Mouse (Mus musculus) heart, adult 11 months (tissue): Measurements from ENCODE around the gene Fgfr2.

Source experiments
- DNase-seq: peaks from one replicate; pipeline ENCODE4 v3.0.0; 2022

Fgfr2 gene

DNA sequence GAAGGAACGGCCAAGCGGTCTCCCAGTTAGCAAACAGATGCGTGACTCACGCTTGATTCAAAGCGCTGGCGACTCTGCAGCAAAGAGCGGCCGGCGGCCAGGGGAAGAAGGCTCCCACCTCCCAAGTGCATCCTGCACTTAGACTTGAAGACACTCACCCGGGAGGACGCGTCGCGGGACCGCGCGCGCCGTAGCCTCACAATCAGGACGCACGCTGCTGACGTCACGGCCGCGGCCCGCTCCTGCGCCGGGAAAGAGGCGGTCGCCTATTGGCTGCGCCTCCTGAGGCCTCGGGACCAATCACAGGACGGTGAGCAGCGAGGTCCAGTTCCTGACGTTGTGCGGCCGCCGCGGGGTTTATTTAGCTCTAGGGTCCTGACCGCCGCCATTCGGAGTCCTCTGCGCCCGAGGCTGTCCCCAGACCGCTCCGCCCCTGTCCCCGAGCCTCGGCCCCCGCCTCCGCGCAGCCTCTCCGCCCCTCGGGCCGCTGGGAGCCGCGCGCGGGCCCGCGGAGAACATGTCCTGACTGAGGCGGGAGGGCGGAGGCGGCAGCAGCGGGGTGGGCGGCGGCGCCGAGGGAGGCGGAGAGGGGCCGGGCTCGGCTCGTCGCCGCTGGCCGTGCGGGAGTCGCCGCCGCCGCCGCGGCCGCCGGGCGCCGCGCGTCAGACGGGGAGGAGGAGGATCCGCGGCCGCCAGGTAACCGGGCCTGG, 192.1 kb downstream of the Fgfr2 start, which contains the start of gene Zranb1:
TSS of gene Zranb1 (plus strand) at position 293 of the 710 bp plus-strand sequence.
- DNase-seq = peak; percentile 100

GRCm38 (mm10) chr7:132930055-132930454, 193.1 kb downstream of the Fgfr2 start:
- DNase-seq = no peak

GRCm38 (mm10) chr7:132927201-132927600, 195.9 kb downstream of the Fgfr2 start:
- DNase-seq = no peak

GRCm38 (mm10) chr7:132925227-132925626, 197.9 kb downstream of the Fgfr2 start:
- no peak for DNase-seq

DNA sequence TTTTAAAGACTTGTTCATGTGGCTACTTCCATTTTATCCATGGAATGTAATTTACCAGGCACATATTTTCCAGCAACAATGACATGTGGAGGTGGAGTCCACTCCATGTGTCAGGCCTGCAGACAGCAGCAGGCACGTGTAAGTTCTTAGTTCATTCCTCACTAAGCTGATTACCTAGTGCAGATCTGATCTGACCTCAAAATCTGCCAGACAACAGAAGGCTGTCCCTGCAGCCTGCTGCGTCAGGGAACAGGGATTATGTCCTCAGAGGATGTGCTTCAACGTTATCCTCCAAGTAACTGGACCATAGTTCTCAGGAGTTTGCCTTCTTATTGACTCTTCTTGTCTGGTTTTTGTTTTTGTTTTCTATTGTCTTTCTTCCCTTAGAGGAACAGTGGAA, 201.2 kb downstream of the Fgfr2 start:
- no peak for DNase-seq

- peak; percentile 73 for DNase-seq
These were observed 219.4 kb downstream of the Fgfr2 start for GRCm38 (mm10) chr7:132903796-132904195.

DNA sequence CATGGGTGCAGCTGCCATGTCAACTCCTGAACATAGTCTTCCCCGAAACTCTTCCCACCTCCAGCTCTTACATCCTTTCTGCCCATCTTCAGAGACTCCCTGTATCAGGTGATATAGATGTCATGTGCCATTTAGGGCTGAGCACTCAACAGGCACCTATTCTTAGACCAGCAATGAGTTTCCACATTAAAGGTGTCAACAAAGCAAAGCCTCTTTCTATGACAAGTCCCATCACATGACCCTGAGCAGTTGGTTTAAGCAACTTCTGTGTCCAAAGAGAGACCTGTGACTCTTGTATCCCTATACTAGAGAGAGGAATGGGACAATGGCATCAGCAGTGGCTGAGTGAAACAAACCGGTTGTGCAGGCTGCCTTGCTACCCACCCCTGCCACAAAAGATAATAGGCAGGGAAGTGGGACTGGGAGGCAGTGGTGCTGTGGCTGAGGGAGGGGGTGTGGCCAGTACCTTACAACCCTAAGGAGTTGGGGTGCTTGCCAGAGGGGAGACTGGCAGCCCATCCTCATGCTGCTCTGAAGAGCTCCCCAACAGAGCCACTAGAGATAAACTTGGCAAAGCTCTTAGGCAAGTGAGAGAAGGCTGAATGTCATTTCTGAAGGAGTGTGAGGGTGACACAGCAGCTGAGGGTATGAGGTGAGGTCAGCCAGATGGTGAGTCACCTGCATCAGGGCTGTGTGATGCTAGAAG, 222.2 kb downstream of the Fgfr2 start:
- peak; percentile 92 for DNase-seq

GRCm38 (mm10) chr7:132898234-132898633, 224.9 kb downstream of the Fgfr2 start:
- peak; percentile 81 for DNase-seq

DNA sequence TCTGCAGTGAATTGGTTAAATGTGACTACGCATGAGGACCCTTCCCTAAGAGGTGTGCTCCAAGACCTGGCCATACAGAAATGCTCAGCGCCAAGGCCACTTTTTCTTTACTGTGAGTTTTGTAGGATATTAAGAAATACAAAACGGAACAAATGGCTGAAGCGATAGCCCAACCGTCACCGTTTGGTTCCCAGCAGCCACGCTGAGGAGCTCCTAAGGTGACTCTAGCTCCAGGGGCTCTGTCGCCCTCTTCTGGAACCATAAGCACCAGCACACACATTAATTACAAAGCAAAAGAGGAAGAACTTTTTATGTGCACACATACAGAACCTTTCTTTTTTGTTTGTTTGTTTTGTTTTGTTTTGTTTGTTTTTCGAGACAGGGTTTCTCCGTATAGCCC, 225.9 kb downstream of the Fgfr2 start:
- peak; percentile 81 for DNase-seq

DNA sequence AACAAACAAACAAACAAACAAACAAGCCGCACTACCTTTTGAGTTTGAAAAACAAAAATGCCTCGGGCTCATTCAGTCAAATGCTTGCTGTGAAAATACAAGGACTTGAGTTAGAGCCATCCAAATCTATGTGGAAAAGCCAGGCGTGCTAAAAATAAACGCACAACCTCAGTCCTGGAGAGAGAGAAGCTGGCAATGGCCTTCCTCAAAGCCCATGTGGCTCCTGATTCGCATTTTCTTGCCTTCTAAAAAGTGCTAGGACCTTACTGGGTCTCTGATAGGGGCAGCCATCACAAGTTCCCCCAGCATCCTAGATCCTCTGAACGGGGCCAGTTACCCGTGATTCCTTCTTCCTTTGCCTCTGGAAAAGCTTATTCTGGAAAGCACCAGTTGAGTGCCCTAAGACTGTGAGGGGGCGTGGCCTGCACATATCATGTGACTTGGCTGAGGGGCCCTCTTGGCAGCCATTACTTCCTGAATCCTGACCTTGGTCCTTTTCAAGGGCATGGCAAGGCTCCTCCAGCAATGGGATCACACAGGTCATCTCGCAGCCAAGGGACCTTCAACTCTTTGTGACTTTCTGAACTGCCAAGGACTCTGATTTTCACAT, 226.8 kb downstream of the Fgfr2 start:
- peak; percentile 92 for DNase-seq

- DNase-seq = peak; percentile 89
These were observed 228.2 kb downstream of the Fgfr2 start for GRCm38 (mm10) chr7:132894841-132895555.

DNA sequence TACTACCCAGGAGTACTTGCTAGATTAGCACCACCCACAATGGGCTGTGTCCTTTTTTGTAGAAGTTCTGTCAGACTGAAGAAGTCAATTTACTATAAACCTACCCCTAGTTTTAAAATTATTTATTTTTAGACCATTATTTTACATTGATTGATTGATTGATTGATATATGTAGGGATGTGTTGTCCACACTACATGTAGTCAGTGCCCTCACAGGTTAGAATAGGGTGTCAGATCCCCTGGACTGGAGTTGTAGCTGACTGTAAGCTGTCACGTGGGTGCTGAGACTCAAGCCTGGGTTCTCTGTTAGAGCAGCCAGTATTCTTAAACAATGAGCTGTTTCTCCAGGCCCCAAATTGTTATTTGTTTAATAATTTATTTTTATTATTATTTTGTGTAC, 229.8 kb downstream of the Fgfr2 start:
- peak; percentile 55 for DNase-seq

DNA sequence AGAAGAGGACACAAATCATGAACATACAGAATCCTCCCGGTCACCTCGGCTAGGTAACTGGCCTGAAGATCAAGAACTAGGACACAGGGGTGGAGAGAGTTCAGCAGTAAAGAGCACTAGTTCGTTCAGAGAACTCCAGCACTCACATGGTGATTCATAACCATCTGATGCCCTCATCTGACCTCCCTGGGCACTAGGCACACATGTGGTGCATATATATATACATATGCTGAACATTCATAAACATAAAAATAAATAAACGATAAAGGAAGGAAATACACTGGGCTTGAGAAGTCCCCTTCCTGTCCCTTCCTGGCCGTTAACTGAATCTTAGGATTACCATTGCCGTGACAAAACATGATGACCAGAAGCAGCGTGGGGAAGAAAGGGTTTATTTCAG, 230.3 kb downstream of the Fgfr2 start:
- peak; percentile 37 for DNase-seq

DNA sequence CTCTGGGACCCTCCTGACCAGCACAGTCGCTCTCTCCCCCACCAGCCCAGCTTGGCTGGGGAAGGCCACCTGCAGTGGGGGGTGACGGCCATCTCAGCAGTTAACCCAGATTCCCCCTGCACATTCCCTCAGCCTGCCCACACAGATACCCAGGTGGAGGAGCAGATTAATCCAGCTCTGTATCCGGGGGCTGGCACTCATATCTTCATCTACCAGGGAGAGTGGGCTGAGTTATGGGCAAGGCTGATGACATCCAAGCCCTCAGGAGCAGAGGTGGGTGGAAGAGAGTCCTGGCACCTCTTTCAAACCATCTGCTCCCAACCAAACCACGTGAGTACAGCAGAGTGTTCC, 230.9 kb downstream of the Fgfr2 start:
- DNase-seq = no peak

GRCm38 (mm10) chr7:132891561-132892310, 231.4 kb downstream of the Fgfr2 start:
- peak; percentile 89 for DNase-seq

DNA sequence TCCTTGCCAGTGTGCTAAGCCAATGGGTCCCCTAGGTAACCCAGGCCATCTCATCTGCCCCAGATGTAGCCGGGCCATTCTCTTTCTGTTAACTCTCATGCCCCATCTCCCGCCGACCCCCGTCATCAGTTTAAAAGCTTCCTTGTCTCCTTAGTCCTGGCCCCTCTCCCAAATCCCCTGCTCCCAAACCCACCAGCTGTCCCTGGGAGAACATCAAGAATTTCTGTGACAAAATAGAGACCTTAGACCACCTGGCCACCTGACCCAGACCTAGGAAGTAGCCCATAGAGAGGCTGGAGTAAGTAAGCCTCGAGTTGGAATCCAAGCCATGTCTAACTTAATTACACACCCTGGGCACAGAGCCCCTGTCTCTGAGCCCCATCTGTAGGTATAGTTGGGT, 232.9 kb downstream of the Fgfr2 start:
- peak; percentile 82 for DNase-seq

DNA sequence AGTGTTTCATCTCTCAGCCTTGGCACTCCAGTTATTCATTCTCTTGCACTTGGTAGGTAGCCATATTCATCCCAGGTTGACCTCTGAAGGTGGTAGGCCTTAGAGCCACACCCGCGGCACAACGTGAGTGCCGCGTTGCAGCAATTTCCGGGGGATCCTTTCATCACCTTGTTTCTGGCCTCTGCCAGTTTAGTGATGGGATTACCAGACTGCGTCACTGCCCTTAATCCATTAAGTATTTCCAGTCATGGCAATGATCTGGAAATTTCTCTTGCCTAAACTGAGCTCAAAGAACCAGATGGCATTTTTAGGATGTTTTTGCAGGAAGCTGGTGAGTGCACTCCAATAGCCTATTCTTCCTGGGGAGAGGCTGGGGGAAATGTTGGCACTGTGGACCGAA, 233.5 kb downstream of the Fgfr2 start:
- peak; percentile 64 for DNase-seq

GRCm38 (mm10) chr7:132888518-132889249, 234.5 kb downstream of the Fgfr2 start:
- peak; percentile 54 for DNase-seq

GRCm38 (mm10) chr7:132888052-132888451, 235.1 kb downstream of the Fgfr2 start:
- DNase-seq = no peak

- DNase-seq = peak; percentile 76
These were observed 235.9 kb downstream of the Fgfr2 start for GRCm38 (mm10) chr7:132887019-132887804.

DNA sequence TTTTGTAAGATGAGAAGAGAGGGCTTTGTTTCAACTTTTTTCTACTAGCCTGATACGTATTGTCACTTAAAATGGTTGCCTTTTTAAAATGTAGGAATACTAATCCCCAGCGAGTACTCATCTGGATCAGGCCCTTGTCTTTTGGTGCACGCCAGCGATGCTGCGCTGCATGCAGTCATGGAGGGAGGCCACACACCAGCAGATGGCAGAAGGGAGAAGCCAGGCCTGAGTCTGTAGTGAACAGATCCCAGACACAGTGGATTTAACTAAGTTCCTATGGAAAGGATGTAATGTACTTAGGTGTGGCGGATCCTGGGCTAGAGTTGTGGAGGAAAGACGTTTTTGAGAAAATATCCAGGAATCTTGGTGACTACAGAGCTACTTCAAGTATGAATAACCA, 239.1 kb downstream of the Fgfr2 start:
- DNase-seq = peak; percentile 43
